Mouse (Mus musculus) right cerebral cortex, postnatal 25 days (tissue): Measurements from ENCODE around the gene Cyp4v3.
"Not testable (repeated sequence)": the region's sequence is repeated elsewhere in the genome, so short reads cannot be mapped to it uniquely, and the experiment has no call there.

ENCODE experiments used
- DNase-seq: peaks from one replicate; pipeline ENCODE4 v3.0.0; 2022

Cyp4v3 gene

DNA sequence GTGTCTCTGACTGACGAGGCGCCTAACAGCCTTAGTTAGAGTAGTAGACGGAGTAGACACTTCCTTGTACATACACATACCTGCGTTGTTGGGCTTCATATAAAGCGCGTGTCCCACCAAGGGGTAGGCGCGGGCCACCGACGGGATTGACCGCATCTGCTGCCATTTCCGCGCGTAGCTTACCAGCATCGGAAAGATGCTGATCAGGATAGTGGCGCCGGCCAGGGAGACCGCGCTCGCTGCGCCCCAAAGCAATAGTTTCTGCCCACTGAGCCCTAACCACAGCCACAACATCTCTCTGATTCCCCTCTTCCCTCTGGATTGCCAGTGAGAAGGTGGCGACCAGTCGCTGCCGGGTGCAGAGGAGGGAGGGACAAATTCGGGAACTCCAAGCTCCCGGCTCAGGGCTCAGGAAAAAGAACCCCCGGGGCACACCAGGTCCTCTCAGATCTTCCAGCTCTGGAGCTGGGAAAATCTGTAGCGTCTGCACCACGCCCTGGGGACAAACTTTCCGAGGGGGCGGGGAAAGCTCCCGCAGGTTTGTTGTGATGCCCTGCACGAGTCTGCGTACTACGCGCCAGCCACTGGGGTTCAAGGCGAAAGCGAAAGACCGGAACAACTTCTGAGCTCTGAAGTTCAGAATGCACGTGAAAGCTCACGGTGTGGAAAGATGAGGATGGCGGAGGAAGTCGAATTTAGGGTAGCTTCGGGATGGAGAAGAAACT, at the start of gene Cyp4v3:
TSS of gene Cyp4v3 (minus strand) at position 532 of the 725 bp plus-strand sequence.
- DNase-seq, result peak; percentile 49

DNA sequence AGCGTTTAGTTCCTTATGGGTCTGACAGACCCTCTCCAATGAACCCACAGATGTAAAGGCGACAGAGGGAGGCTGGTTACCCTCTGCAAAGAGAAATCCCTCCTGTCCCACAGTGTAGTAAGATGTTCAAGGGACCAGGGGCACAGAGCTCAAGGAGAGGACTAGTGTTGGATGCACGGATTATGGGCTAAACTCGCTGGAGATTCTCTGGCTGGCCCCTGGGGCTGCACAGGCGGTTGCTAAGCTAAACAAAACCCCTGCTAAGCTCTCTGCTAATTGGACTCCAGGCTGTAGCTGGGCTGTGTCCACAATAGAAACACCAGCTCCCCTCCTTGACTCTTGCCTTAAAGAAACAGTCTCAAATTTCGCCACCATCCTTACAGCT, 48.9 kb upstream of the Cyp4v3 start, which contains the start of gene Fam149a:
TSS of gene Fam149a (minus strand) at position 329 of the 385 bp plus-strand sequence.
- DNase-seq, result peak; percentile 11

DNA sequence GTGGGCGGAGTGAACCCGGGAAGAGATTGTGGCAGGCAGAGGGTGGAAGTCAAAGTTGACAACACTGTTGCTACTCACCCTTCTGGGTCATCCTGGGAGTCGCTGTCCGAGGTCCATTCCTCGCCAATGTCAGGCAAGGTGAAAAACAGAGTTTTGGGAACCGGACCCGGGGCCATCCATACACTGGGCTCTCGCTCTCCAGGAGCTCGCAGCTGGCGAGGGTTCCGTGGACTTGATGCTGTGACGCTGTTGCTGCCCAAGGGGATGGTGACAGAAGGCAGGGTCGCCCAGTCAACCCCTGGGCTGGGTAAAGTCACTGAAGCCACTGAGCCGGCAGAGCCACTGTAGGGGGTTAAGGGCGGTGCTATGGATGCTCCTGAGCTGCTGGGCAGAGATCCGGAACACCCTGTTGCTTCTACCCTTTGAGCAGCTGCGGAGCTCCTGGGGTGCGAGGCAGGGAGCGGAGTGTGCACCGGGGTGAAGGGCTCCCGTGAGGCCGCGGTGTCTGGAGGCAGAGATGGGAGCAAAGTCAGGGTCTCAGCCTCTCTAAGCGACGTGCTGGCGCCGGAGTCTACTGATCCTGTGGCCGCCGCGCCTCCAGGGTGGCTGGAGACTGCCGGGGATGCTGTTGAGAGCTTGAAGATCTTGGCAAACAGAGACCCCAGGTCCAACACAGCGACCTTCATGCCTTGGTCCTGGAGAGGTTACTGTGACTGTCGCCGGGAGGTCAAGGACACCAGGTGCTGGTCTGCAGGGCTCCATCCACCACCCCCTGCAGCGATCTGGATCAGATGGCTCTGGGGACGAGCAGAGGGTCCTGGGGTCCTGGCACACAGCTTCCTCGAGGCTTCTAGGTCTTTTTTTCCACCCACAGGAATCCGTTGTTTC, 48.3 kb upstream of the Cyp4v3 start:
- no peak for DNase-seq

DNA sequence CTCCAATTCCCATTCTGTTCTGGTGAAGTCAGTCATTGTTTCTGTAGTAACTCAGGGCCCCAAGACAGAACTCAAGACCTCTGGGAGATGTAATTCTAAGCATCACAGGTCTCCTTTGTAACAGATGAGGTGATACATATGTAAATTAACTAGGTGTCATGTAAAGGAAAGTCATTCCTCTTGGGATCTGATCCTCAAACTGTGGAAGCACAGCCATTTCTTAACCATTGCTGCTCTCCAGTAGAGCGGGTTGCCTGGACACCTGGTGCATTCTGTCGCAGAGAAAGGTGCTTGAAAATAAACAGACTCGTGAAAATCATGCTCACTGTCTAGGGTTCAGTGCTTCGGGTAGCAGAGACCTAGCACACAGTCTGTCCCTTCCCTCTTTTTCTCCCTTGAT, 47.6 kb upstream of the Cyp4v3 start:
- no peak for DNase-seq

DNA sequence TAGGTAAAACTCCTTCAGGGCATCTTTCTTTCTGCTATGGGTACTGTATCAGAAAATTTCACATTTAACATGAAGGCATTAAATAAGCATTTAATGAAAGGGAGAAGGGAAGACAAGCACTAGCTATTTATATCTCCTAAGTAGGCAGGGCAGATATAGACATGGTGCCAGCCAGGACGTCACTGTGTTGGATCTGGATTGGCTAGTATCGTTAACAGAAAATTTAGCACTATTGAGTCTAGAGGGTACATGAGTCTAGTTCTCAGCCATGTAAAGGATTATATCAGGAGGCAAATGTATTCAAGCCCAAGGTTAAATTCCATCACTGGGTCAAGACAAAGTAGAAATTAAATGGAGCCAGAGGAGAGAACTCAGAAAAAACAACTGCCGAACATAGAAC, 41.1 kb upstream of the Cyp4v3 start:
- DNase-seq, result no peak

DNA sequence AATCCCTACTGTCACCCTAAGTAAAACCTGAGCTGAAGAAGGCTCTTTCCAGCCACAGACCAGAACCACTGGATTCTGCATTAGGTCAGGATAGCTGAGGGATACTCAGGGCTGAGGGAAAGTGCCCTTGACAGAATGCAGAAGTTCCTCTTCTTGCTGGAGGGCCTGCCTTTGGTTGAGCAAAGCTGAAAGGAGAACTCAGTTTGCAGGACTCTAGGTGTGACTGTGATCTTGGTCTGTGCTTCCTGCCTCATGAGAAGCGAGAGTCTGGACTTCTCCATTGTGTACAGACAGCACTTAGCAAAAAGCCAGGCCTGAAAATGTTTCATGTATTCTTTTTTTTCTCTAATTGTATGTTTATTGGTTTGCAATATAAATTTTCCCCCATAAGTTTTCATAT, 34.1 kb upstream of the Cyp4v3 start:
- no peak for DNase-seq

DNA sequence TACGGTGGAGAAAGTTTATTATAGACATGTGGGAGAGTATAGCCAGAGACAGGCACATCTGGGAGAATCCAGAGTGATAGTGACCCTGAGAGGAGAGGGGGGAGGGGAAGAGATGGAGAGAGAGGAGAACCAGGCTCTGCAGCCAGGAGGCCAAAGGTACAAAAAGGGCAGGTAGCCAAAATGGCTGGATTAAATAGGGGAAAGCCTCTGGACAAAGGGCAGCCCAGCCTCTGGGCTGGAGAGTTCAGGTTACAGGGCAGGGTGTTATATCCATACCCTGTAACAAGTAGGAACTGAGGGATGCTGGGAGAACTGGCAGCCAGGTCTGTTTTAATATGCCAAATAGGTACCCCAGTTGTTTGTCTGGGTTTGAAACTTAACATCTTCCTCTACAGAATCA, 30.2 kb upstream of the Cyp4v3 start:
- DNase-seq, result no peak

DNA sequence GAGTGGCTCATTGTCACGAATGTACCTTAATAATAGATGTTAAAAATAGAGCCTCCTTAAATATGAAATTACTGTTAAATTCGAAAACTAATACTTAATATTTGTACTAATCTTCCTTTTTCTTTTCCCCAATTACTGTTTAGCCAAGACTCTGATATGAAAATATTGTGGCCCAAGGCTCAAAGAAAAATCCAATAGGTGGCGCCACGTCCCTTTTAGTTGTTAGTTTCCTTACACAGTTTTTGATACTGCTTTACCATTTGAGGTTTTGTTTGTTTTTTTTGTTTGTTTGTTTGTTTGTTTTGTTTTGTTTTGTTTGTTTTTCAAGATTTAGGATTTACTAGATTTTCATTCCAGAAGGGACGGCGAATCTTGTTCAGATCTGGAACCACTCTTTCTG, 29.3 kb upstream of the Cyp4v3 start:
- no peak for DNase-seq

DNA sequence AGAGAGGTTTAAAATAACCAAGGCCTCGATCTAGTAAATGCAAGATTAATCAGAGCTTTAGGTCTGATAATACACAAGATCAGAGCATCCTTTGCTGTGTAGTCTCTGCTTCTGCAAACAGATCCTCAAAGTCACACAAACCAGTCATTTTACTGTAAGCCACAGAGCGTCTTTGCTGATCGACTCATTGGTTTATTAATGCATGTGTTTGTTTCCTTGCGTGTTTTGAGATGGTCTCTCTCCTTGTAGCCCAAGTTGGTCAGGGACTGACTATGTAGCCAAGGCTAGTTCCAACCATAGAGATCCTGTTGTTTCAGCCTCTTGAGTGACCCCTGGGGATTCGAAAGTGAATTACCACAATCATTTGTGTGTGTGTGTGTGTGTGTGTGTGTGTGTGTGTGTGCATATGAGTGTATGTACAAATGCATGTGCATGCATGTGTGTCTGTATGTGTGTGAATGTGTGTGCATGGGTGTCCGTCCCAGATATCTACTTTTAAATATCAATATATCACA, 26.1 kb upstream of the Cyp4v3 start:
- no peak for DNase-seq

DNA sequence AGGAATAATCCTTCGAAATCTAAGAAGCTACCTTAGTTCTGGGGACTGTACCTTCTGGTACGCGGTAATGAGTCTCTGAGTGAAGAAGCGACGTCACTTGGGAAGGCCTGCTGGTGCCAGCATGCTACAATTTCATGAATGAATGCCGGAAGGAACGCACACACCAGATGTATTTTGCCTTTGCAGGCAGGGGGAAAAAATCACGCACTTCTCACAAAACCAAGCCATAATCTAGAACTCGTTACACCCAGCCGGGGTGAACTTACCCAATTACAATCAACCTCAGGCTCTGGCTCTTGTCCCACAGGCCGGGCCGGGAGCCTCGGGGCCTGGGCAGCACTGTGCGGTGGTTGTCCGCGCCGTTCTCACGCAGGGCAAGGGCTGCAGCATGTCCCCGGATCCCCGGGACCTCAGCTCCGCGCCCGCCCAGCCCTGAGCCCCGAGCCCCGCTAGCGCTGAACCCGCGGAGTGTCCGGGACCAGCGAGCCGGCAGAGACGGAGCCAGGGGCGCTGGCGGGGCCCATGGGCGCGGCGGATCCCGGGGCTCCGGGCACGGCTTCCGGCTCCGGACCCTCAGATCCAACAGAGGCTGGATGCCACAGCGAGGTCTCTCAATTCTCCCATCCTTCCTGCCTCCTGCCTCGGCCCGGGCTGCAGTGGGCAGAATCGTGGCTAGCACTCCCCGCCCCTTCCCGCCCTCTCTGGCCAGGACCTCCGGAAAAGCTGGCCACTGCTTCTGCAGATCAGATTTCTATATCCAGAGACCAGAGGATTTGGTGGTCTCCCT, 25.3 kb upstream of the Cyp4v3 start:
- DNase-seq, result peak; percentile 50

DNA sequence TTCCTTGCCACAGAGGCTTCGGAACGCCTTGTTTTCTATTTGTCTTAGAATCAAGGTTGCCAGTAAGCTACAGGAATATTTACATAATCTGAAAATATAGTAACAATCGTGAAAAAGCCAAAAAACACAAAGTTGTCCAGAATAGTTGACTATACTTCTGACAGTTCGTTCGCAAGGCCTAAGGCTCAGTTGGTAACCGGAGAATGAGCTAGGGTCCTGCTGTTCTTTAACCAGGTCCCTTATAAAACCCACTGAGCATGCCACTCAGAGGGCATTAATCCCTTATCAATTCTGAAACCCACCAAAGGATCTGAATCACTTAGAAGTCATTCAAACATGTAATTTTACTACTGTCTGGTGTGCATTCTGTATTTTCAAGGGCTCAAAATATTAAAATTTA, 22.8 kb upstream of the Cyp4v3 start:
- DNase-seq, result no peak

DNA sequence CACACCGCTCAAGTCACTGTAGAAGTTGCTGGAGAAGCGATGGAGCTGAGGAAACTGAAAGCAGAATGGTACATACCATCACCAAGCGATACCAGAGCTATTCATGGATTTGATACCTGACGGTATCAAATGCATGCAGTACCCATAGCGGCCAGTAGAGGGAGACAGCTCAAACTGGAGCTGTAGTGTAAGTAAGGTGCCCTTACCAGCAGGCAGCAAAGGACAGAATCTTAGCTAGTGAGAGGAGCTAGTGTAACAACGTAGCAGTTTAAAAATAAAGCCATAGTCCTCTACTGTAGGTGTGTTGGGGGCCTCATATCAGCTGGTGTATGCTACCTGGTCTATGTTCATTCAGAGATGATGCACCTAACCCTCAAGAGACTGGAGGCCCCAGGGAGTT, 12.0 kb upstream of the Cyp4v3 start:
- DNase-seq, result peak; percentile 28

DNA sequence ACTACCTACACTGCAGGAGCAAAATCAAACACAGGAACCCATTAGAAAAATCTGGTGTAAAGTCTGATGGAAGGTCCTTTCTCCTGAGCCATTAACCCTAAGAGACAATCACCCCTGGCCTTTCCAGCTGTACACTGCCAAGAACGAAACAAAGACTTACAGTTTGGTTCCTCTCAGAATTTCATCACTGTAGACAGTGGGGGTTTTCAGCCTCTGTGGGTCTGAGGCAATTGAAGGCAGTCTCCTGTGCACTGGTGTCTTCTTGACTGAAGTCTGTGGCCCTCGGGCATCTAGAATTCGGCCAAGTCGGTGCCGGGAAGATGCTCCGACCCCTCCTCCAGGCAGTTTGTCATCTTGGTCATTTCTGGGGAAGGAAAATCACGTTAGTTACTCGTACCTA, 11.3 kb upstream of the Cyp4v3 start:
- DNase-seq, result no peak

DNA sequence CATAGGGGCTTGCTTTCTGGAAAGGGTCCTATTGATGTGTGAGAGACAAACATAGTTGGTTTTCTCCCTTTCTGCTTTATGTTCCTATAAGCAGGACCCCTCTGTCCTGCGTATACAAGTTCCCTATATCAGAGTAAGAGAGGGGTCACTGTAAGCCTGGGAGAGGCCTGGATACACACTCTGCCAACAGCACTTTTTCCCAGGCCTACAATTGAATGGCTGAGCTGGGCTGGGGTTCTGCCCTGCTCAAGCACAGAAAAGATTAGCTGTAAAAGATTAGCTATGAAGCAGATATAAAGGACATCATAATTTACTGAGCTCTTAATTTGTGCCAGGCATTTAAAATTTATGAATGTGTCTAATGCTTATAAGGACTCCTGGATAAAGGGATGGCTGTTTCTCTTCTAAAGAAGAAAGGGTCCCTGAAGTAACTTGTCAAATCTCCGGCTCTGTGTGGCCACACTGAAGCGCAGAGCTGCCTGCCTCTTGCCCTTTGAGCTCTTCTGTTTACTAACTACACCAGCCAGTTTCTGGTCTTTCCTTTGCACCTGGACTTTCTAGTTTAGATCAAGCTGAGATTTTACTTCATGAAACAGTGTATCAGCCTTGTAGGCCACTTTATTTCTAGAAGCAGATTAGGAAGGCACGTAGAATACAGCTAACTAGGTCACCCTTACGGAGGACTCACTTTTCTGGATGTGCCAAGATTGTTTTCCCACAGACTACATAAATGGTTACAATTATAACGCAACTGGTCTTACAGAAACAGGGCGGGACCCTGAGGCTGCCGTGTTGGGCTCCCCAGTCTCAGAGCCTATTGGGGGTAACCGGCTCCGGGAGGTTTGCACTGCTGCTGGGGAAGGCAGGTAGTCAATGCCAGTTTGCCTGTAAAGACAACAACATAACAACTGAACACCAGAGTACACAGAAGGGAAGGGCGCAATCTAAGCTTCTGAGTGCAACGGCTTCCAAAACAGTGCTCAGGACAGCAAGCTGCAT, 8.9 kb upstream of the Cyp4v3 start:
- no peak for DNase-seq

DNA sequence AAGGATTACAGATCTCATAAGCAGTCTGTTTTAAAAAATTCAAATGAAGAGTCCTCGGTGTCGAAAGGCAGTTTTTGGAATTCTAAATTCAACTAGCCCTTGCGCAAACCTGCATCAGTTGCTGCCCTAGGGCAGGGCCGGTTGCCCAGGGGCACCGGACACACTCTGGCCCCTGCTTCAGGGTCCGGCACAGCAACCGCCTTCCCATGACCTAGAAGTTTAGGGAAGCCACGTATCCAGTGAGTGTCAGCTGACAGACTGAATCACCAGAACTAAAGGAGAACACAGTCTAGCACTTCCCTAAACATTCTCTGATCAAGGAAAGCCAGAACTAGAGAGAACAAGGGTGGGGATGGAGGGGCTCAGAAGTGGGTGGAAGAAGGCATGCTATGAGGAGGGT, 477 bp upstream of the Cyp4v3 start:
- no peak for DNase-seq

DNA sequence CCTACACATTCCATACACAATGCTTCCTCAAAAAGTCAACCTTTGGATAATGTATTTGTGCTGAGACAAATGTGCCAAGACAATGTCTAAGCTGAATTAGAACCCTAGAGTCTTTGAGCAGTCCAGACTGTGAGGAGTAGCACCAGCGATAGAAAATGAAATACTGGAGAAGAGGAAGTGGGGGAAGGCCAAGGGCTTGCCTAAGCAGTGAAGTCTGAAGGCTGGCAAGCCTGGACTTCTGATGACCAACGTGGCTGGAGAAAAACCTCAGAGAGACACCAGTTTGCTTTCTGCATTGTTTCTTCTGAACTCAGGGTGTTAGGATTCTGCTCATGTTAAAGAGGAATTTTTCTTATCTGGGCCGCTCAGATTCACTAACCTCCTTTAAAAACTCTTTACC, 2.2 kb downstream of the Cyp4v3 start:
- DNase-seq, result no peak

DNA sequence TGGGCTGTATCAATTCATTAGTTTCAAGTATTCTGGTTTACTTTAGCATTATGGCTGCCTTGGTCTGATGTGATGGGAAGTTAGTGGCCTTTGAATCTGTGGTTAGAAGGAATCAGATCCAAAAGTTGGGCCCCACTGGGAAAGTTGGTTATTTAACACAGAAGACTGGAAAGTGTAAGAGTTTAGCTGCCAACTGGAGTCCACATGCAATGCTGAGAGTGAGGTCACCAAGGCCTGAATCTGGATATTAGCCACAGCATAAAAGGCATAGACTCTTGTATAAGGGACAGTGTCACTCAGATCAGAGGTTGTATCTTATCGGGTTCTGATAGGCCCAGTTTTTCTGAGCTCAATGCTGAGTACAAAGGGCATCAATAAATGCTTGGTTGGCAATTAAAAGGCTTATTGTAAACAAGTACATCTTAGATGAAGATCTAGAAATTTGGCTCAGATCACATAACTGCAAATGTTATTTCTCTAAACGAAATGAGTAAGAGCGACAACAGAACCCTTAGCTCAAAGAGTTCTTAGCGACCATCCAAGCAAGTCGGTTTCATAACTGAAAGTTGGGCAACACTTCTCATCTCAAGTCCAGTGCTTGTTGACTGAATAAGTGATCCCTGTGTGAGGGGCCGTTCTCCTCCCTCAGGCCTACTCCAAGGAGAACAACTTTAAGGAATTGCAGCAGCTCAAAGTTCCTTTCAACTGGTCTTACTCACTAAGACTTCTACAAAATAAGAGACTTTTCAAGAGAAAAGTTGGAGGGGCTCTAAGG, 3.6 kb downstream of the Cyp4v3 start:
- no peak for DNase-seq

DNA sequence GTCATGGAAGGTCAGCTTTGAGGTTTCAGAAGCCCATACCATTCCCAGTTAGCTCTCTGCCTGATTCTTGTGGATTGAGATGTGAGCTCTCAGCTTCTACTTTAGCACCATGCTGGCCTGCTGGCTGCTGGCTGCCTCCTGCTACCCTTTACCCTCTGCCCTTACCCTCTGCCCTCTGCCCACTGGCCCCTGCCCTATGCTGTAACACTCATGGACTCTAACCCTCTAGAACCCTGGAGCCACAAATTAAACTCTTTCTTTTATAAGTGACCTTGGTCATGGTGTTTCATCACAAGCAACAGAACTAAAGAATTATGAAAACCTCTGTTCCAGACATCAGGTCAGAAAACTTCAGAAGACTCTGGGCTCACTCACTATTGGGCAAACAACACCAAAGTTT, 5.9 kb downstream of the Cyp4v3 start:
- DNase-seq, result not testable (repeated sequence)

DNA sequence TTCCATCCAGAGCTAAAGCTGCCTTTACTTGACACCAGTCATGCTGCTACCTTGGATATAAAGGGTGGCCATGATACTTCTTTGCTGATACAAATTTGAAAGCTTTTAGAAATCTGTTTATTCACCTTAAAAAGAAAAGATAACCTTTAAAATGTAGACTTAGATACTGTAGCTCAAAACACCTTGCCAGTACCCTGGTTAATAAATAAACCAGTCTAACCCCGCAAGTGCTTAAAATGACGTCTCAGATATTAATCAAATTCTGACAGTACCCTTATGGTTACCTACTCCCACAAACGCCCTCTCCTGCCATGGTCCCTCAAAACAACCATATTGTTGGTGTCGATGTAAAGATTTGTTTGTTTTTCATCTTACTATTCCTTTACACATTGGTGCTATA, 8.9 kb downstream of the Cyp4v3 start:
- no peak for DNase-seq

DNA sequence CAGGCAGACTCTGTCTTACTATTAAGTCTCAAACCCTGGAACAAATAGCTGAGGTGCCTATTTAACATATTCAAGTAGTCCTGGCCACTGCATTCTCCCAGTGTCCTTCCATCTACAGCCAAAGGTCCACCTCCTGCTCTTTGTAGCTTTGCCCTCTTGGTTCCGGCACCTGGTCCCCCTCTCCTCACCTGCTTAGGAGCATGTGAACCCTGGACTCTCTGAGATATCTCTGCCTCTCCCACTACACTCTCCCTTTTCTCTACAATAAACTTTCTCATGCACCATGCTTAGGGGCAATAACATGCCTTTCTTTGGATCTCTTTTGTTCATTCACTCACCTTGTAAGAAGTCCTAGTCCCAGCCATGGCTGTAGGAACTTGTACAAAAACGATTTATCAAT, 11.7 kb downstream of the Cyp4v3 start:
- DNase-seq, result no peak

DNA sequence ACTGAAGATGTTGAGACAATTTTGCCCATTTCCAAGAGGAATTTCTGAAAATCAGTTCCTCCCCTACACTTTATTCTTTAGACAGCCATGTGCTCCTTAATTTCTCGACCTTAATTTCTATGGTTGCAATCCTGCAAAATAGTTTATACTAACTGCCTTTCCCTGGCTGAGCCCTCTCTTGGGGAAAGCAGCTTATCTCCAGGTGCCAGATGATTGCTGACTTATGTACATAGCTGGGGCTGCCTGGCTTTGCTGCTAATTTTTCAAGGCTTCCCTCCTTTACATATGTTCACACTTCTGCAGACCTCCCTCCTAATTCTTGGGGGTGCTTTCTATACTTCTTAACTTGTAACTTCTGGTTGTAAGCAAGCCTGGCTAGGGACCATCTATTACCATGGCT, 12.1 kb downstream of the Cyp4v3 start:
- no peak for DNase-seq
